Mouse (Mus musculus) thymus, postnatal 10 days (tissue): ENCODE measurements around the gene Bud31.
A peak's percentile ranks its signal among the peaks of the same experiment; 100 is the strongest.
"Not testable (repeated sequence)": the region's sequence is repeated elsewhere in the genome, so short reads cannot be mapped to it uniquely, and the experiment has no call there.

Experiments
- DNase-seq, 2 experiments: peaks; one replicate each; pipeline ENCODE4 v3.0.0; 2021; ENCODE audit warnings: low spot score in 2 of 2

Bud31 gene

GRCm38 (mm10) chr5:145139571-145140519, at the start of gene Bud31, which contains the start of gene Pdap1:
Gene Bud31 (plus strand): TSS chr5:145140362.
Gene Pdap1 (minus strand): TSS chr5:145140238.
- peak; percentile 93 to 94 for DNase-seq

GRCm38 (mm10) chr5:145096195-145096594, 44.0 kb upstream of the Bud31 start:
- no peak for DNase-seq

- DNase-seq: no peak
These were observed 41.8 kb upstream of the Bud31 start for GRCm38 (mm10) chr5:145098340-145098821.

- no peak for DNase-seq
These were observed 39.2 kb upstream of the Bud31 start for GRCm38 (mm10) chr5:145100960-145101359.

GRCm38 (mm10) chr5:145101451-145101850, 38.7 kb upstream of the Bud31 start:
- DNase-seq: not testable (repeated sequence)

GRCm38 (mm10) chr5:145102706-145103105, 37.5 kb upstream of the Bud31 start:
- no peak for DNase-seq

GRCm38 (mm10) chr5:145104328-145104727, 35.8 kb upstream of the Bud31 start:
- no peak for DNase-seq

- DNase-seq: no peak
These were observed 34.4 kb upstream of the Bud31 start for GRCm38 (mm10) chr5:145105694-145106275.

GRCm38 (mm10) chr5:145110401-145110800, 29.8 kb upstream of the Bud31 start:
- no peak for DNase-seq

GRCm38 (mm10) chr5:145112566-145112965, 27.6 kb upstream of the Bud31 start:
- DNase-seq: no peak

GRCm38 (mm10) chr5:145113416-145113815, 26.7 kb upstream of the Bud31 start:
- DNase-seq: no peak

- peak; percentile 48 to 57 for DNase-seq
These were observed 26.0 kb upstream of the Bud31 start, which contains the start of gene Arpc1b for GRCm38 (mm10) chr5:145114071-145114605. Gene Arpc1b (plus strand): TSS chr5:145114215.

GRCm38 (mm10) chr5:145114606-145115473, 25.3 kb upstream of the Bud31 start:
- peak in 1 of 2 experiments; percentile 52 for DNase-seq

GRCm38 (mm10) chr5:145115736-145116135, 24.4 kb upstream of the Bud31 start:
- DNase-seq: no peak

- DNase-seq: peak; percentile 46 to 48
These were observed 23.8 kb upstream of the Bud31 start for GRCm38 (mm10) chr5:145116316-145116715.

GRCm38 (mm10) chr5:145116916-145117315, 23.2 kb upstream of the Bud31 start:
- peak; percentile 53 to 72 for DNase-seq

GRCm38 (mm10) chr5:145118005-145118404, 22.2 kb upstream of the Bud31 start:
- DNase-seq: no peak

- DNase-seq: no peak
These were observed 21.7 kb upstream of the Bud31 start for GRCm38 (mm10) chr5:145118461-145118860.

- no peak for DNase-seq
These were observed 20.8 kb upstream of the Bud31 start for GRCm38 (mm10) chr5:145119385-145119784.

- DNase-seq: no peak
These were observed 19.2 kb upstream of the Bud31 start for GRCm38 (mm10) chr5:145120921-145121320.

GRCm38 (mm10) chr5:145123396-145123795, 16.8 kb upstream of the Bud31 start:
- no peak for DNase-seq
